Mouse (Mus musculus) CH12.LX (cell line): ENCODE measurements around the gene Gm8994. TPM values are rescaled to one million over a fixed set of nuclear protein-coding genes. Genes with fewer than 3 reads are reported as not detected.

Experiments used
- DNase-seq: peaks from one replicate; pipeline ENCODE4 v3.0.0-alpha.2; 2013; ENCODE audit errors: extremely low read depth
- H3K27ac ChIP-seq: 2 replicates; pipeline ENCODE4 v1.5.1; 2012; ENCODE audit warnings: low read depth, mild to moderate bottlenecking, control low read depth, moderate library complexity; ENCODE audit not compliant: insufficient read depth
- H3K27me3 ChIP-seq: replicated peaks from 2 replicates; pipeline ENCODE3; 2012; ENCODE audit warnings: inconsistent platforms
- H3K36me3 ChIP-seq, 2 experiments: replicated peaks in 1 of 2; 2 replicates each; pipeline versions ENCODE3 to v1.6.1; 2012; ENCODE audit warnings: inconsistent platforms in 1 of 2, low read length in 1 of 2, mild to moderate bottlenecking in 1 of 2, mixed read lengths in 1 of 2, moderate library complexity in 1 of 2; ENCODE audit not compliant: control insufficient read depth in 1 of 2, insufficient read depth in 1 of 2
- H3K4me1 ChIP-seq, 2 experiments: 2 replicates each; pipeline ENCODE4 v1.6.1; 2012; ENCODE audit warnings: inconsistent platforms in 1 of 2, moderate library complexity in 1 of 2; ENCODE audit not compliant: insufficient read depth in 2 of 2, control insufficient read depth in 1 of 2
- H3K4me2 ChIP-seq: 2 replicates; pipeline ENCODE4 v1.6.1; 2012; ENCODE audit warnings: low read depth, mild to moderate bottlenecking, control low read depth; ENCODE audit not compliant: poor library complexity, insufficient read depth, severe bottlenecking
- H3K4me3 ChIP-seq, 3 experiments: fragments of 150-350 bp in 1 of 3; sonication (generic) in 1 of 3; replicated peaks in 1 of 3; 2 replicates each; pipeline versions ENCODE3 to v1.5.1; 2011 to 2012; ENCODE audit warnings: low read depth in 2 of 3, low read length in 2 of 3, mild to moderate bottlenecking in 2 of 3, moderate library complexity in 2 of 3, control low read depth in 1 of 3, improper control_type of control experiment in 1 of 3, inconsistent platforms in 1 of 3, mixed read lengths in 1 of 3; ENCODE audit not compliant: poor library complexity in 1 of 3
- H3K79me2 ChIP-seq: replicated peaks from 2 replicates; pipeline ENCODE4 v1.6.1; 2012; ENCODE audit warnings: mild to moderate bottlenecking, moderate library complexity; ENCODE audit not compliant: control insufficient read depth, poor library complexity, insufficient read depth, severe bottlenecking; ENCODE audit errors: extremely low read depth
- H3K9ac ChIP-seq: 2 replicates; pipeline ENCODE4 v1.6.1; 2012; ENCODE audit warnings: low read depth, mild to moderate bottlenecking, control low read depth, moderate library complexity; ENCODE audit not compliant: insufficient read depth
- H3K9me3 ChIP-seq: replicated peaks from 2 replicates; pipeline ENCODE3; 2012; ENCODE audit warnings: low read length, inconsistent platforms, mixed read lengths
- CHD2 ChIP-seq: IDR thresholded peaks from 2 replicates; pipeline ENCODE4 v1.6.1; 2011; ENCODE audit warnings: low read length, improper control_type of control experiment
- CTCF ChIP-seq, 2 experiments: IDR thresholded peaks in 1 of 2; conservative IDR thresholded peaks in 1 of 2; 2 replicates each; pipeline ENCODE4 v1.5.1; 2011 to 2012; ENCODE audit warnings: low read depth in 2 of 2, low read length in 2 of 2, improper control_type of control experiment in 1 of 2, inconsistent platforms in 1 of 2, mild to moderate bottlenecking in 1 of 2, moderate library complexity in 1 of 2
- E2F4 ChIP-seq: IDR thresholded peaks from 2 replicates; pipeline ENCODE4 v1.6.1; 2011; ENCODE audit warnings: low read depth, low read length, improper control_type of control experiment; ENCODE audit not compliant: insufficient replicate concordance
- GABPA ChIP-seq: IDR thresholded peaks from 2 replicates; pipeline ENCODE4 v1.6.1; 2012; ENCODE audit warnings: low read depth, low read length, improper control_type of control experiment, inconsistent platforms; ENCODE audit not compliant: insufficient replicate concordance
- HCFC1 ChIP-seq: IDR thresholded peaks from 2 replicates; pipeline ENCODE4 v1.6.1; 2012; ENCODE audit warnings: low read depth, mild to moderate bottlenecking, inconsistent platforms, low read length, improper control_type of control experiment
- IRF4 ChIP-seq: IDR thresholded peaks from 2 replicates; pipeline ENCODE4 v1.6.1; 2014; ENCODE audit warnings: low read depth, mild to moderate bottlenecking, inconsistent platforms, low read length, improper control_type of control experiment
- JUN ChIP-seq: IDR thresholded peaks from 2 replicates; pipeline ENCODE4 v1.6.1; 2011; ENCODE audit warnings: low read depth, mild to moderate bottlenecking, low read length, improper control_type of control experiment, moderate library complexity; ENCODE audit not compliant: insufficient read depth
- JUND ChIP-seq: conservative IDR thresholded peaks from 2 replicates; pipeline ENCODE4 v1.6.1; 2011; ENCODE audit warnings: low read depth, low read length, improper control_type of control experiment
- KAT2A ChIP-seq: IDR thresholded peaks from 2 replicates; pipeline ENCODE4 v1.6.1; 2012; ENCODE audit warnings: low read length, improper control_type of control experiment, inconsistent platforms; ENCODE audit not compliant: insufficient replicate concordance
- MAFK ChIP-seq: IDR thresholded peaks from 2 replicates; pipeline ENCODE4 v1.6.1; 2011; ENCODE audit warnings: low read length, improper control_type of control experiment; ENCODE audit not compliant: insufficient replicate concordance
- MAX ChIP-seq: IDR thresholded peaks from 2 replicates; pipeline ENCODE4 v1.6.1; 2011; ENCODE audit warnings: low read length, improper control_type of control experiment
- MAZ ChIP-seq: IDR thresholded peaks from 2 replicates; pipeline ENCODE4 v1.6.1; 2012; ENCODE audit warnings: low read depth, mild to moderate bottlenecking, inconsistent platforms, low read length, improper control_type of control experiment, moderate library complexity
- MXI1 ChIP-seq: IDR thresholded peaks from 2 replicates; pipeline ENCODE4 v1.6.1; 2011; ENCODE audit warnings: mild to moderate bottlenecking, low read depth, low read length, improper control_type of control experiment
- MYC ChIP-seq: IDR thresholded peaks from 2 replicates; pipeline ENCODE4 v1.6.1; 2011; ENCODE audit warnings: low read depth, mild to moderate bottlenecking, improper control_type of control experiment, low read length
- NELFE ChIP-seq: IDR thresholded peaks from 2 replicates; pipeline ENCODE4 v1.6.1; 2011; ENCODE audit warnings: low read depth, low read length, improper control_type of control experiment
- RAD21 ChIP-seq: IDR thresholded peaks from 2 replicates; pipeline ENCODE4 v1.6.1; 2011; ENCODE audit warnings: low read depth, mild to moderate bottlenecking, low read length, improper control_type of control experiment, moderate library complexity
- RCOR1 ChIP-seq: conservative IDR thresholded peaks from 2 replicates; pipeline ENCODE4 v1.6.1; 2012; ENCODE audit warnings: low read depth, mild to moderate bottlenecking, inconsistent platforms, low read length, improper control_type of control experiment
- SIN3A ChIP-seq: IDR thresholded peaks from 2 replicates; pipeline ENCODE4 v1.6.1; 2012; ENCODE audit warnings: low read length, improper control_type of control experiment, inconsistent platforms
- TBP ChIP-seq: conservative IDR thresholded peaks from 2 replicates; pipeline ENCODE4 v1.6.1; 2011; ENCODE audit warnings: low read depth, low read length, improper control_type of control experiment
- TCF12 ChIP-seq: IDR thresholded peaks from 2 replicates; pipeline ENCODE4 v1.6.1; 2014; ENCODE audit warnings: low read depth, mild to moderate bottlenecking, inconsistent platforms, low read length, improper control_type of control experiment
- USF1 ChIP-seq: IDR thresholded peaks from 2 replicates; pipeline ENCODE4 v1.6.1; 2014; ENCODE audit warnings: low read depth, mild to moderate bottlenecking, inconsistent platforms, low read length, improper control_type of control experiment
- ZC3H11A ChIP-seq: IDR thresholded peaks from 2 replicates; pipeline ENCODE4 v1.6.1; 2012; ENCODE audit warnings: low read depth, mild to moderate bottlenecking, inconsistent platforms, low read length, improper control_type of control experiment
- ZKSCAN1 ChIP-seq: IDR thresholded peaks from 2 replicates; pipeline ENCODE4 v1.6.1; 2012; ENCODE audit warnings: low read depth, inconsistent platforms, low read length, improper control_type of control experiment, borderline replicate concordance
- ZNF384 ChIP-seq: IDR thresholded peaks from 2 replicates; pipeline ENCODE4 v1.6.1; 2012; ENCODE audit warnings: low read depth, low read length, improper control_type of control experiment, inconsistent platforms
- dilution Hi-C: fragments of 300-500 bp; cut with MboI; formaldehyde crosslinking; loops from 2 replicates; pipeline ENCODE4 v1.14.3; 2020; ENCODE audit warnings: low sequenced_read_pairs; ENCODE audit not compliant: extremely low pct_unique_long_range_greater_than_20kb, extremely low pct_ligation_motif_present
- in situ Hi-C: fragments of 300-500 bp; cut with MboI; formaldehyde crosslinking; loops from 3 replicates; pipeline ENCODE4 v1.14.3; 2019; ENCODE audit warnings: low sequenced_read_pairs, low pct_ligation_motif_present, low pct_unique_long_range_greater_than_20kb, mixed read lengths
- polyA plus RNA-seq: library from polyadenylated mRNA; unstranded; fragments of >175 nt; gene quantifications from 2 replicates; pipeline ENCODE4 v1.2.1, GENCODE M21; 2012; ENCODE audit warnings: low read depth; ENCODE audit not compliant: insufficient read length
- total RNA-seq, 2 experiments: library from RNA; depleted of rRNA; stranded (reverse); fragments of 300-350 nt in 1 of 2; fragments of >200 nt in 1 of 2; gene quantifications; 2 replicates each; pipeline ENCODE4 v1.2.3; 2012 to 2014

The Gm8994 gene
- total and polyA plus RNA-seq, 3 experiments: not detected

- H3K9me3 ChIP-seq: no peaks in the 10 kb centered on the region
These were observed 40.8 kb upstream of the Gm8994 start for GRCm38 (mm10) chr6:136286589-136286988.

GRCm38 (mm10) chr6:136291424-136291823 lies 35.9 kb upstream of the Gm8994 start:
- dilution Hi-C loops (no loop called here), in situ Hi-C loops (no loop called here)
- no peak for DNase-seq
- Histone ChIP-seq H3K27me3 (peaks cover 5% of the 10 kb centered on the region), H3K4me2 (no peak overlapping the region), H3K27ac (no peak overlapping the region), H3K9ac (no peak overlapping the region), H3K79me2 (no peaks in the 10 kb centered on the region), H3K4me1 (no peaks in the 10 kb centered on the region), H3K4me3 (no peak overlapping the region), H3K9me3 (peaks cover 4% of the 10 kb centered on the region), H3K36me3 (no peaks in the 10 kb centered on the region)
- TF ChIP-seq HCFC1 (no peak), ZKSCAN1 (no peak), E2F4 (no peak), TCF12 (no peak), JUND (no peak), MAFK (no peak), IRF4 (no peak), KAT2A (no peak), CTCF (conservative IDR thresholded peaks at IDR 0.05 in 1 of 2, IDR thresholded peaks at IDR 0.05 in 1 of 2; ENCODE audit: low read depth in 2 of 2, low read length in 2 of 2) (no peak), NELFE (no peak), SIN3A (no peak), GABPA (no peak), MXI1 (no peak), TBP (no peak), RCOR1 (no peak), ZNF384 (no peak), RAD21 (no peak), CHD2 (no peak), USF1 (no peak)

More at GRCm38 (mm10) chr6:136286589-136286988, 40.8 kb upstream of the Gm8994 start:
- in situ Hi-C loops (no loop called here), dilution Hi-C loops (no loop called here)
- Histone ChIP-seq H3K4me2 (no peak overlapping the region), H3K4me3 (no peak overlapping the region), H3K27ac (no peak overlapping the region), H3K36me3 (no peaks in the 10 kb centered on the region), H3K9ac (no peak overlapping the region), H3K4me1 (no peaks in the 10 kb centered on the region), H3K27me3 (peaks cover 5% of the 10 kb centered on the region), H3K79me2 (no peaks in the 10 kb centered on the region)
- no peak for DNase-seq
- no peak for TF ChIP-seq KAT2A
- TF ChIP-seq ZC3H11A: no peak
- TF ChIP-seq MAX: no peak
- no peak for TF ChIP-seq MYC
- TF ChIP-seq TCF12: no peak
- no peak for TF ChIP-seq MAZ
- TF ChIP-seq CHD2: no peak
- TF ChIP-seq JUN: no peak
